Mouse (Mus musculus) embryonic facial prominence, embryonic 15.5 days (tissue): ENCODE results near the gene Ccdc181. TPM values are rescaled to one million over a fixed set of nuclear protein-coding genes. Genes with fewer than 3 reads are reported as not detected.
A peak's percentile ranks its signal among the peaks of the same experiment; 100 is the strongest.
"Not testable (repeated sequence)": the region's sequence is repeated elsewhere in the genome, so short reads cannot be mapped to it uniquely, and the experiment has no call there.

ENCODE experiments used
- ATAC-seq: fragments of 200-750 bp; cut with Nextera tagmentation; 2 replicates; pipeline ENCODE4 v1.8.0; 2017; ENCODE audit warnings: low read depth, moderate TSS enrichment; ENCODE audit not compliant: insufficient number of reproducible peaks, low FRiP score, low TSS enrichment
- H3K27ac ChIP-seq: fragments of 300-500 bp; sonication (generic); replicated peaks from 2 replicates; pipeline ENCODE4 v1.5.1; 2015; ENCODE audit warnings: mild to moderate bottlenecking, inconsistent platforms
- H3K27me3 ChIP-seq: fragments of 300-500 bp; sonication (generic); 2 replicates; pipeline ENCODE4 v1.6.1; 2015; ENCODE audit warnings: inconsistent platforms
- H3K36me3 ChIP-seq: fragments of 300-500 bp; sonication (generic); 2 replicates; pipeline ENCODE4 v1.6.1; 2015; ENCODE audit warnings: mild to moderate bottlenecking, inconsistent platforms
- H3K4me1 ChIP-seq: fragments of 300-500 bp; sonication (generic); 2 replicates; pipeline ENCODE4 v1.6.1; 2015; ENCODE audit warnings: inconsistent platforms
- H3K4me2 ChIP-seq: fragments of 300-500 bp; sonication (generic); replicated peaks from 2 replicates; pipeline ENCODE4 v1.6.1; 2015; ENCODE audit warnings: mild to moderate bottlenecking, inconsistent platforms
- H3K4me3 ChIP-seq: fragments of 300-500 bp; sonication (generic); replicated peaks from 2 replicates; pipeline ENCODE4 v1.5.1; 2015; ENCODE audit warnings: mild to moderate bottlenecking, inconsistent platforms
- H3K9ac ChIP-seq: fragments of 300-500 bp; sonication (generic); 2 replicates; pipeline ENCODE4 v1.6.1; 2015; ENCODE audit warnings: inconsistent platforms
- H3K9me3 ChIP-seq: fragments of 300-500 bp; sonication (generic); replicated peaks from 2 replicates; pipeline ENCODE4 v1.6.1; 2016; ENCODE audit warnings: inconsistent platforms
- WGBS: fragments of 180-500 bp; shearing (Covaris S2); methylation state at CpG from one replicate; pipeline ENCODE4 v1.1.7; 2015; 5-methylcytosine and 5-hydroxymethylcytosine counted together
- polyA plus RNA-seq: library from polyadenylated mRNA; unstranded; fragments of >200 nt; fragmentation: Nextera tagmentation; extraction: Ambion mirVana; gene quantifications from 2 replicates; pipeline ENCODE4 v1.2.1, GENCODE M21; 2015

Ccdc181 gene
- polyA plus RNA-seq: 12.2 and 16.7 TPM in 2 replicates

DNA sequence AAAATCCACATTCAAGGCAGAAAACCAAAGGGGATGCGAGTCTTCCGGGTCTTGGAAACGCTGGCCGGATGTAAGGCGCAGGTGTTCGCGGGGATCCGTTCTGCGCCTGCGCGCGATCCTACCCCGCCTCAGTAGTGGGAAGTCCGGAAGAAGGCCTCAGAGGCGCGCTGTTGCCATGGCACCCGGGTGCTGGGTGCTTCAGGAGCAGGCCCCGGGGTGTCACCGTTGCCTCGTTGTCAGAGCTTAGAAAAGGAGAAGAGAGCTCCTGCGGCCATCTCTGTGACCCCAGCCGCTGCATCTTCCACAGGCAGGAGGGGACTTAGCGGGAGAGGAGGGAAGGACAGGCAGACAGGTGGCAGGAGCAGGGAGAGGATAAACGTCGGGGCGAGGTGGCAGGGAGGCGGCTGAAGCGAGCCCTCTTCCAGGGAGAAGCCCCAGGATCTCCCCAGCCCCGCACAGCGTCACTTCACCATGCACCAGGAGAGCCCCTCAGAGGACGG lies at the start of gene Ccdc181:
Gene Ccdc181 (plus strand): TSS at position 131 of the 500 bp plus-strand sequence.
- 0% methylated on average over 31 of the region's 31 CpGs for WGBS
- Histone ChIP-seq H3K4me2 (peak within 1 kb of the TSS; percentile 88), H3K4me1 (peaks cover 7% of the 10 kb centered on the region; the same call in 1 of the 2 replicates), H3K9ac (peak within 1 kb of the TSS; percentile 37), H3K9me3 (no peaks in the 10 kb centered on the region), H3K27me3 (no peaks in the 10 kb centered on the region), H3K4me3 (peak within 1 kb of the TSS; percentile 60), H3K36me3 (no peaks in the 10 kb centered on the region), H3K27ac (peak within 1 kb of the TSS; percentile 44; the same call in 1 of the 2 replicates)
- ATAC-seq: peak; percentile 93

DNA sequence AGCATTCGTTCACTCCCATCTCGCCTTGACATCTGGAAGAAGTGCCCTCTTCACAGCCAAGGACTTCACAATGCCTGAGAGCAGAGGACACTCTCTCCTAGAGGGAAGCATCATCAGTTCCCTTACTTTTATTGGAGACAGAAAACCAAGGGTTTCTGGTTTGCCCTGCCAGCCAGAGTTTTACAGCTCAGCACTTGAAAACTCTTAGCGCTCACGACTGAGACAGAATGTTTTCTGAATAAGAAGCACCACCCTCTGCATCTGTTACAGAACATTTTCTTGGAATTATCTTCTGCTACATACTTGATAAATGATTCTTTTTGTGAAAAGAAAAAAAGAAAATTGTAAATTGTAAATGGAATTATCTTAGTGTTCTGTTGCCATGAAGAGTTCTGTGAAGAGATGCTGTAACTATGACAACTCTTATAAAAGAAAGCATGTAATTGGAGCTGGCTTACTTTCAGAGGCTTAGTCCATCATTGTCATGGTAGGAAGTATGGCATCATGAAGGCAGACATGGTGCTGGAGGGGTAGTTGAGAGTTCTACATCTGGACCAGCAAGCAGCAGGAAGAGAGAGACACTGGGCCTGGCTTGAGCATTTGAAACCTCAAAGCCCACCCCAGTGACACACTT lies 43.3 kb upstream of the Ccdc181 start:
- H3K36me3 ChIP-seq, H3K27me3 ChIP-seq, H3K4me2 ChIP-seq, H3K4me1 ChIP-seq, H3K4me3 ChIP-seq, H3K27ac ChIP-seq, ATAC-seq, H3K9ac ChIP-seq, H3K9me3 ChIP-seq: not testable (repeated sequence)
- WGBS: 82% methylated on average over 2 of the region's 4 CpGs

DNA sequence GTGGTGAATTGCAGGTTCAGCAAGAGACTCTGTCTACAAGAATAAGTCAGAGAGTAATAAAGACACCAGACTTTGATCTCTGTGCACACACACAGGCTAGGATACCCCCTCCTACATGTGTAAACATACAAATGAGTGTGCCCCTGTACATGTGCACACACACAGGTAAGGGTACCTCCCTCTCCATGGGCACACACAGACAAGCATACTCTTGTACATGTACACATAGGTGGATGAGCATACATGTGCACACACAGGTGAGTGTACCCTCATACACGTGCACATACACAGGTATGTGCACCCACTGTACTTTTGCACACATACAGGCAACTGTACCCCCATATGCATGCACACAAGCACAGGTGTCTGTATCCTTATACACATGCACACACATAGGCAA lies 41.9 kb upstream of the Ccdc181 start:
- Histone ChIP-seq H3K27me3 (no peaks in the 10 kb centered on the region), H3K4me3 (no peak overlapping the region), H3K9ac (no peak overlapping the region), H3K4me2 (no peak overlapping the region), H3K36me3 (no peaks in the 10 kb centered on the region), H3K4me1 (no peaks in the 10 kb centered on the region), H3K9me3 (no peaks in the 10 kb centered on the region), H3K27ac (no peak overlapping the region)
- WGBS: 67% methylated on average over 1 of the region's 1 CpGs
- ATAC-seq: no peak

DNA sequence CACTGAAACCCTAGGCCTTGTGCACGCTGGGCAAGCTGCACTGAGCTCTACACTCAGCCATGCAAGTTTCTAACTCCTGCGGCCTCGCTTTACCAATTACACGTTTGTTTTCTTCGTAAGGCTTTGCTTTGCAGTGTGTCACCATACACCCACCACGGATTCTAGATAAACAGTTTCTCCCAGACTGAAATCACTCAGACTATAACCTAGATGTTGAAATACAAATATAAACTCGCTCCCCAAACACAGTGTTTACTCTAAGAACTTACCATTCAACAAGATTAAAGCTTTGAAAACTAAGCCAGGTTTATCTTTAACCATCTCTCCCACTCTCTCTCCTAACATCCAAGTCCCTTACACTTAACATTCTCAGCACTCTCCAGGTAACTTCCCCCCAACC lies 40.3 kb upstream of the Ccdc181 start:
- no peak for ATAC-seq
- 46% methylated on average over 7 of the region's 7 CpGs for WGBS

DNA sequence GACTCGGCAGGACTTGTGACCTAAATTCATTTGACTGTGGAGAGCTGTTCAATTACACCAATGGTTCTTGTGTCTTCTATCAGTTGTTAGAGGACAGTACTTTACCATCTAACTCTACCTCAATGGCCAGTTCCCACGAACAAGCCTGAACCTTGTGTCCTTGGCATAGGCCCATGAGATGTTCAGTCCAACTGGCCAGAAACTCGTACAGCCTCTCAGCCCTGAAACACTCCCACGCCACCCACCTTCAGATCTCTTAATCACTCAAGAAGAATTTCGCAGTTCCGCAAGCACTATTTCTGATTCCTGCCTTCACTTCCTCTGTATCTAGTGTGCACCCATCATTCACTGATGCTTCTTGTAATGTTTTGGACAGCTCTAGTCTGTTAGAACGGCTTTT lies 39.3 kb upstream of the Ccdc181 start:
- H3K4me2 ChIP-seq: no peak overlapping the region
- H3K9me3 ChIP-seq: no peaks in the 10 kb centered on the region
- no peak overlapping the region for H3K4me3 ChIP-seq
- no peaks in the 10 kb centered on the region for H3K36me3 ChIP-seq
- no peak overlapping the region for H3K9ac ChIP-seq
- no peak overlapping the region for H3K27ac ChIP-seq
- no peaks in the 10 kb centered on the region for H3K27me3 ChIP-seq
- H3K4me1 ChIP-seq: no peaks in the 10 kb centered on the region
- 54% methylated on average over 7 of the region's 7 CpGs for WGBS
- no peak for ATAC-seq

More for the DNA sequence above, 40.3 kb upstream of the Ccdc181 start:
- Histone ChIP-seq H3K9ac (no peak overlapping the region), H3K27ac (no peak overlapping the region), H3K9me3 (no peaks in the 10 kb centered on the region), H3K36me3 (no peaks in the 10 kb centered on the region), H3K4me1 (no peaks in the 10 kb centered on the region), H3K4me3 (no peak overlapping the region), H3K4me2 (no peak overlapping the region), H3K27me3 (no peaks in the 10 kb centered on the region)

DNA sequence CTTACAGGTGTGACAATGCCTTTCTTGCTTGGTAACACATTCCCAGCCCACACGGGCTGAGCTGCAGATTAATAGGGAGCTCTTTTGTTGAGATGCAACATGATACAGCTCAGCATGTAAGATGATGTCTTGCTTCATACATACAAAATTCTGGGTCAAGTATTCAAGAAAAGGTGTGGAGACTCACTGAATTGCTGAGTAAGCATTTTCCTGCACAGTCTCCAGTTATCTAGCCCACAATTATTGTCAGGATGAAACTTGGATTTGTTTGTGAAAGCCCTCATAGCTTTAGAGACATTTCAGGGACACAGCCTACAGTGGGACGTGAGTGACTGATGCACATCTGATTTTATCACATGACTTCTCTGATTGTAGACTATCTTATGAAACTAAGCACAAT lies 33.9 kb upstream of the Ccdc181 start:
- Histone ChIP-seq H3K27me3 (no peaks in the 10 kb centered on the region), H3K27ac (no peak overlapping the region), H3K4me1 (no peaks in the 10 kb centered on the region), H3K4me2 (no peak overlapping the region), H3K9ac (no peak overlapping the region), H3K4me3 (no peak overlapping the region), H3K36me3 (no peaks in the 10 kb centered on the region), H3K9me3 (no peaks in the 10 kb centered on the region)
- 65% methylated on average over 2 of the region's 2 CpGs for WGBS
- ATAC-seq: no peak

DNA sequence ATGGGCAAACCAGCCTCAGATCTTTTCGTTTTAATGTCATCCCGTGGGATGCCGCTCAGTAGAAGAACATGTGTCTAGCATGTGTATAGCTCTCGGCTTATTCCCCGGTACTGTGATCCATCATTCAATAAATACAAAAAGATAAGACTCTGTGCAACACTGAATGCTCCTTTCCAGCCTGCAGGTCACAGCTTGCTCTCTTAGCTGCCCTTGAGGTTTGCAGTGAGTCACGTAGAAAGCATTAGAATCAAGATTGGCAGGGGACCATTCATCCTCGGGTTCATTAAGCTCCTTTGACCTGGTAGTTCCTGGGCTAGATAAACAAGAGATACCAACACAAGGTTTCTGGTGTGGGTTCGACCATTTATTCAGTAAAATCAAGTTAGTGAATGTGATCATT lies 32.6 kb upstream of the Ccdc181 start:
- Histone ChIP-seq H3K4me2 (no peak overlapping the region), H3K4me1 (no peaks in the 10 kb centered on the region; the same call in 1 of the 2 replicates), H3K4me3 (no peak overlapping the region), H3K36me3 (no peaks in the 10 kb centered on the region), H3K27ac (no peak overlapping the region), H3K9me3 (no peaks in the 10 kb centered on the region), H3K27me3 (no peaks in the 10 kb centered on the region), H3K9ac (no peak overlapping the region)
- ATAC-seq: no peak
- WGBS: 36% methylated on average over 8 of the region's 8 CpGs

DNA sequence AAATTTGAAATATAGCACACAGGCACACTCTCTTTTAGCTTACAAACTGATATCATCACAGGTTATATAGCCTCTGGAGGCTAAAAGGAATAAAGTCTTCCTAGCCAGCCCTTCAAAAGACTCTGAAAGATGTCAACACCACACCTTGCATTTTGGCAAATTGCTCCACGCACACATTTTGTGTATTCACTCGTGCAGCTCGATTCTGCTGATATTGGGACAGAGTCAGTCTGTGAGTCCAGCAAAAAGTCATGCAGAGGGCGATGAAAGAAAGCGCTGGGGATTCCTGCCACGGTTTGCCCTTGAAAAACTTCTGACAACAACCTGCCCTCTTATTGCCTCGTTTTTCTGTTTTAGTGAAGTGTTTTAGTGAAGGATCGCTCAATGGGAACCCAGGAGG lies 27.9 kb upstream of the Ccdc181 start:
- Histone ChIP-seq H3K36me3 (no peaks in the 10 kb centered on the region), H3K27ac (no peak overlapping the region), H3K27me3 (no peaks in the 10 kb centered on the region), H3K9me3 (no peaks in the 10 kb centered on the region), H3K9ac (no peak overlapping the region), H3K4me2 (peak overlapping the region; percentile 79; the same call in 1 of the 2 replicates), H3K4me1 (peaks cover 8% of the 10 kb centered on the region; the same call in 1 of the 2 replicates), H3K4me3 (no peak overlapping the region)
- WGBS: 50% methylated on average over 8 of the region's 8 CpGs
- no peak for ATAC-seq

DNA sequence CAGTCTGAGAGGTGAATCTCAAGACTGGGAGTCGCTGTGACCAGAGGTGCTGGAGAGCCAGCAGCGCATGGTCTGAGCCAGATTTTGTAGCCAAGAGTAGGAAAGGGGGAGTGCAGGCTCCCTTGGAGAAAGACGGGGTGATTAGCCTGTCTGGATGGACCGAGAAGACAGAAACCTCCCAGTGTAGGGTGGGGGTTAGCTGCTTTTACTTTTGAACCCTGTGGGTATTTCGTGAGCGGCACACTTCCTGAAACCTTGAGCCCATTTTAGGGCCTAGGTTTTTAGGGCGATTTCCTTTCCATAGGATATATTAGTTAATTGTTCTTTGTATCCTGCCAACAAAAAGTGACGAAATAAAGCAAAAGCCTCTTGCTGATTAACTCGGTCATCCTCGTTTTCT lies 27.4 kb upstream of the Ccdc181 start:
- no peaks in the 10 kb centered on the region for H3K27me3 ChIP-seq
- H3K27ac ChIP-seq: no peak overlapping the region; the same call in 1 of the 2 replicates
- H3K4me1 ChIP-seq: peaks cover 8% of the 10 kb centered on the region; the same call in 1 of the 2 replicates
- H3K9me3 ChIP-seq: no peaks in the 10 kb centered on the region
- H3K36me3 ChIP-seq: no peaks in the 10 kb centered on the region
- 16% methylated on average over 10 of the region's 10 CpGs for WGBS
- no peak overlapping the region for H3K9ac ChIP-seq
- H3K4me3 ChIP-seq: peak overlapping the region; percentile 83
- no peak for ATAC-seq
- peak overlapping the region; percentile 79 for H3K4me2 ChIP-seq

DNA sequence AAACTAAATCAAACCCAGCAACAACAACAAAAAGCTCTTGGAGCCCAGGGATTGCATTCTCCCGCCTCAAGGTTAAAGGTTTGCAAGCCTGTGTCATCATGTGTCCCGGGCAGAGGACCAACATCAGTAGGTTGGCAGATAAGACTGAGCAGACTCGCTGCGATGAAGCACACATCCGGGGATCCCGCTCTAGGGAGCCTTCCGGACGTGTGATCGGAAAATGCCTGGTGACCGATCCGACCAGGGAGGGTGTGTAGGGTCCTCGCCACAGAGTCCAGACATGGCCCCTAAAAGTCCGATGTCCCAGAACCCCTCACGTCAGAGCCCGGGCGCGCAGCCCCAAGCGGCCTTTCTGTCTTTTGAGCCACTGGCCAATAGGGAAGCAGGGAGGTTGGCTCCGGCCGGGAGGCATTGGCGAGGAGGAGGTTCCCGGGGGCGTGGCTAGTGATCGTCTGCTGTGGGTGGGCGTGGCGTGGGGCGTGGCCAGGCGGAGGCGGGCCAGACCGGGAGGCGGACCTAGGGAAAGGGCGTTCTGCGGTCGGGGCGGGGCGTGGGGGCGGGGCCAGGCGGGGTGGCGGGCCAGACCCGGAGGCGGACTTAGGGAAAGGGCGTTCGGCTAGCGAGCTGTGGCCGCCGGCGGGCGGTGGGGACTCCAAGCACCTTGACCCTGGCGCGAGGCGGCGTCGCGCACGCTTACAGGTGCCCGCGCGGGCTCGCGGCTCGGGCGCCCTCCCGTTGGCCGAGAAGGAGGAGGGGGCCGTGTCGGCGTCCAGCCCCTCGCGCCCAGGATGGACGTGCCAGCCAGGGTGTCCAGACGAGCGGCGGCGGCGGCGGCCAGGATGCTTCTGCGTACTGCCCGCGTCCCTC lies 26.7 kb upstream of the Ccdc181 start, which contains the start of gene Slc19a2:
Gene Slc19a2 (plus strand): TSS at position 582 of the 867 bp plus-strand sequence.
- 2% methylated on average over 51 of the region's 79 CpGs for WGBS

DNA sequence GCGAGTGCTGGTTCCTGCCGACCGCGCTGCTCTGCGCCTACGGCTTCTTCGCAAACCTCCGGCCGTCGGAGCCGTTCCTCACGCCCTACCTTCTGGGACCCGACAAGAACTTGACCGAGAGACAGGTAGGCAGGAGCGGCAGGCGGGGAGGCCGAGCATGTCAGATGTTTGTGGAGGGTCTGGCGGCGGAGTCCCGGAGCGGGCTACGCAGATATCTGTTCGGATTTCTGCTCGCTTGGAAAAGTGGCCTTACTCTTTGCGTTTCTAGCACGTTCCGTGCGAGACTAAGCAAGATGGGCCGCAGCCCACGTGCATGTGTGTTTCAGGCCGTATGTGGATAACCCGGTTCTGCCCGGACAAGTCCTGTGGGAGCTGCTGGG lies 26.1 kb upstream of the Ccdc181 start:
- peak overlapping the region; percentile 83 for H3K4me3 ChIP-seq
- H3K9me3 ChIP-seq: no peaks in the 10 kb centered on the region
- no peaks in the 10 kb centered on the region for H3K27me3 ChIP-seq
- H3K36me3 ChIP-seq: no peaks in the 10 kb centered on the region
- no peak; the same call in 1 of the 2 replicates for ATAC-seq
- H3K27ac ChIP-seq: 0 out of 2 replicates have a peak overlapping the region, but pooled peaks have one; percentile 44
- H3K9ac ChIP-seq: peak overlapping the region; percentile 55
- WGBS: under 1% methylated on average over 33 of the region's 33 CpGs
- peak overlapping the region; percentile 79 for H3K4me2 ChIP-seq
- H3K4me1 ChIP-seq: peaks cover 8% of the 10 kb centered on the region; the same call in 1 of the 2 replicates

More for the DNA sequence above, 26.7 kb upstream of the Ccdc181 start, which contains the start of gene Slc19a2:
- no peaks in the 10 kb centered on the region for H3K36me3 ChIP-seq
- H3K4me3 ChIP-seq: peak within 1 kb of the TSS; percentile 83
- peaks cover 8% of the 10 kb centered on the region; the same call in 1 of the 2 replicates for H3K4me1 ChIP-seq
- peak within 1 kb of the TSS; percentile 73 for H3K27ac ChIP-seq
- peak within 1 kb of the TSS; percentile 79 for H3K4me2 ChIP-seq
- H3K27me3 ChIP-seq: no peaks in the 10 kb centered on the region
- H3K9me3 ChIP-seq: no peaks in the 10 kb centered on the region
- H3K9ac ChIP-seq: peak within 1 kb of the TSS; percentile 55
- ATAC-seq: peak; percentile 93
